Mouse (Mus musculus) embryonic facial prominence, embryonic 10.5 days (tissue): ENCODE results near the gene Naxd. TPM values are rescaled to one million over a fixed set of nuclear protein-coding genes. Genes with fewer than 3 reads are reported as not detected.
"Not testable (repeated sequence)": the region's sequence is repeated elsewhere in the genome, so short reads cannot be mapped to it uniquely, and the experiment has no call there.

Source experiments
- DNase-seq: peaks from one replicate; pipeline ENCODE4 v3.0.0-alpha.2; 2017; ENCODE audit warnings: low spot score
- H3K27ac ChIP-seq: fragments of 300-500 bp; sonication (generic); replicated peaks from 2 replicates; pipeline ENCODE4 v1.5.1; 2016; ENCODE audit warnings: mild to moderate bottlenecking
- H3K27me3 ChIP-seq: fragments of 300-500 bp; sonication (generic); replicated peaks from 2 replicates; pipeline ENCODE4 v1.6.1; 2016; ENCODE audit warnings: low read depth, mild to moderate bottlenecking; ENCODE audit not compliant: poor library complexity, severe bottlenecking
- H3K36me3 ChIP-seq: fragments of 300-500 bp; sonication (generic); replicated peaks from 2 replicates; pipeline ENCODE4 v1.6.1; 2016; ENCODE audit warnings: mild to moderate bottlenecking, moderate library complexity
- H3K4me1 ChIP-seq: fragments of 300-500 bp; sonication (generic); 2 replicates; pipeline ENCODE4 v1.6.1; 2016
- H3K4me3 ChIP-seq: fragments of 300-500 bp; sonication (generic); 2 replicates; pipeline ENCODE4 v1.5.1; 2016; ENCODE audit warnings: mild to moderate bottlenecking, moderate library complexity
- H3K9me3 ChIP-seq: fragments of 300-500 bp; sonication (generic); 2 replicates; pipeline ENCODE4 v1.6.1; 2016; ENCODE audit warnings: mild to moderate bottlenecking
- WGBS: fragments of 180-500 bp; shearing (Covaris S2); methylation state at CpG from one replicate; pipeline ENCODE4 v1.1.7; 2016; 5-methylcytosine and 5-hydroxymethylcytosine counted together
- polyA plus RNA-seq: library from polyadenylated mRNA; unstranded; fragments of >200 nt; fragmentation: Nextera tagmentation; extraction: Ambion mirVana; gene quantifications from 2 replicates; pipeline ENCODE4 v1.2.1, GENCODE M21; 2016

Naxd gene
- polyA plus RNA-seq, 1 experiment from 2014 or later = 114 TPM

DNA sequence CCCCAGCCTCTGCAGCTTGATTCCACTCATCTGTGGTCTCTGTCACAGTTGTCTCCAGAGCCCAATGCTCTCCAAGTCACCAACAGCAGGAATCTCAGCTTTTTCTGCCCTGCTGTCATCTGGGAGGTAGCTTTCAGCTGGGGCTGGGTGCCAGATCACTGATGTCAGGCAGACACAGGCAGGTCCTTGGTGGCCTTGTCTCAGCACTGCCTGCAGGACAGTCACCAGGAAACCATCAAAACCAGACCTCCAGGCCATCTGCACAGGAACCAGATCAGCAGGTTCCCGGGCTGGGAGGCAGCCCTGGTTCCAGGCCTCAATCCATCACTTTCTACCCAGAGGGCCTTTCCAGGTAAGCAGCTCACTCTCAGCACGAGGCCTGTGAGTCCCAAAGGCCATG is 35.5 kb upstream of the Naxd start:
- Histone ChIP-seq H3K36me3 (no peaks in the 10 kb centered on the region), H3K9me3 (no peaks in the 10 kb centered on the region), H3K4me1 (peaks cover 36% of the 10 kb centered on the region), H3K27ac (no peak overlapping the region), H3K4me3 (no peak overlapping the region), H3K27me3 (no peaks in the 10 kb centered on the region)
- DNase-seq = no peak
- WGBS = 62% methylated on average over 2 of the region's 2 CpGs

DNA sequence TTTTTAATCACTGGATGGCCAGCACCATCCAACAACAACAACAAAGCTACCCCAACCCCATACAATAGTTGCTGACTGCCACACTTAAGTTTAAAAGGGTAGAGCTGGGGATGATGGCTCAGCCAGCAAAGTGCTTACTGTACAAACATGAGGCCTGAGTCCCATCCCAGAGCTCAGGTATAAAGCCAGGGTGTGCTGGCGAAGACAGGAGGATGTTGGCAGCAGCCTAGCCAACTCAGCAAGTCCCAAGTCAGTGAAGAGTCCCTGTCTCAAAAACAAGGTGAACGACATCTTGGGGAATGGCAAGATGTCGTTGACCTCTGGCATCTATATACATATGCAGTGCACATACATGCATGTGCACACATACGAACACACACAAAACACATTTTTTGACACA is 34.7 kb upstream of the Naxd start:
- H3K4me3 ChIP-seq = no peak overlapping the region
- 88% methylated on average over 4 of the region's 4 CpGs for WGBS
- no peak overlapping the region for H3K27ac ChIP-seq
- DNase-seq = no peak
- H3K27me3 ChIP-seq = no peaks in the 10 kb centered on the region
- peaks cover 29% of the 10 kb centered on the region for H3K4me1 ChIP-seq
- H3K9me3 ChIP-seq = no peaks in the 10 kb centered on the region
- no peaks in the 10 kb centered on the region for H3K36me3 ChIP-seq

DNA sequence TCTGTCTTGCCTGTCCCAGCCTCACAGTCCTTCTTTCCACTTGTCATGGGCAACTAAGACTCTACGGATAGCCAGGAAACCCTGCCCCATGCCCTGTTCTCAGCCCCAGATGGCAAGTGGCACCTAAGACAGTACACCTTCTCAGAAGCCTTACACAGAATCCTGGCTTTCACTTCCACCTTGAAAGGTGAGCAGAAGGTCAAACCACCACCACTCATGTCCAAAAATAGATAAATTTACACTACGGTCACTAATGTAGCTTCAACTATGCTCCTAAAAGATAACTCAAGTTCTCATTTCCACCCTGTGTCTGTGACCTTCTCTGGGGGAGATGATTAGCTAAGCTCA is 33.8 kb upstream of the Naxd start:
- H3K27ac ChIP-seq = no peak overlapping the region
- no peak overlapping the region for H3K4me3 ChIP-seq
- H3K9me3 ChIP-seq = no peaks in the 10 kb centered on the region
- WGBS = 92% methylated on average over 2 of the region's 2 CpGs
- peaks cover 20% of the 10 kb centered on the region for H3K4me1 ChIP-seq
- H3K36me3 ChIP-seq = no peaks in the 10 kb centered on the region
- no peak for DNase-seq
- H3K27me3 ChIP-seq = no peaks in the 10 kb centered on the region

DNA sequence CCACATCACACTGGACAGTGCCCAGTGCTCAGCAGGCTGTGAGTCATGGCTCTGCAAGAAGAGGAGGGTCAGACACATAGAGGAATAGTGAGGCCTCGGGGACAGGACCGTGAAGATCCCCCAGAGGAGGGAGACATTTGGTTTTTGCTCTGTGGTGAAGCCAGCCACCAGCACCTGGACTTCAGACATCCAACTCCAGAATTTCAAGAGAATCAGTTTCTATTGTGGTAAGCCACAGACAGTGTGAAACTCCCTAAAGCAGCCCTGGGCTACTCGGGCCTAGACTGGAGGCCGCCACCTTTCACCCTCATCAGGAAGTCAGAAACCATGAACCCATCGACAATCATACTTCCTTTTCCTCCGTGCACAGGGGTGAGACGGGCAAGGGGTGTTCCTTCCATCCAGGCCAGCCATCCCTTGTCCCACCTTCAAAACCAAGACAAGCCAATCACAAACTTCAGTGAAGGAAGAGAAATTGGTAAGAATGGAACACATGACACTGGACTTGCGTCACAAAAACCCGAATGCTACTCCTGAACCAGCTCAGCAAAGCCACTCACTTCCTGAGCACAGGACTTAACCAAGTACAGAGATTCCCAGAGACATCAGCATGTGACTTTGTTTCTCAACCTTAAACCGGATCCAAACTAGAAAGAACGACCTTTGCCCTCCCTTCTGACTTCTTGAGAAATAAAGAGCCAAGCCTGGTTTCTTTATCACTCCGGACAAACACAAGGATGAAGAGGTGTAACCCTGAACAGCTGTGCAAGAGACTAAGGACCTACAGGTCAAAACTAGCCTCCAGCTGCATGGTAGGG is 33.2 kb upstream of the Naxd start:
- WGBS = 72% methylated on average over 12 of the region's 12 CpGs
- no peak overlapping the region for H3K4me3 ChIP-seq
- peaks cover 19% of the 10 kb centered on the region for H3K4me1 ChIP-seq
- DNase-seq = no peak
- no peaks in the 10 kb centered on the region for H3K27me3 ChIP-seq
- H3K9me3 ChIP-seq = no peaks in the 10 kb centered on the region
- no peak overlapping the region for H3K27ac ChIP-seq
- H3K36me3 ChIP-seq = no peaks in the 10 kb centered on the region

DNA sequence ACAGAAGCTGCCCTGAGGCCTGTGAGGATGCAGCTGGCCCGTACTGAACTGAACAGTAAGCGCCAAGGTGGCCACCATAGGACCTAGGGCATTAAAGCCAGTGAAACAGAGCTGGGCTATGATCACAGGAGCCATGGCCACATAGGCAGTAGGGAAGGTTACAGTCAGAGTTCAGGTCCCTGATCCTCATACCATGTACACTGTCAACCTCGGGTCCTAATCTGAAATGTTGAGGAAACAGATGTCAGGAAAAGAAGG is 32.7 kb upstream of the Naxd start:
- WGBS = 67% methylated on average over 3 of the region's 3 CpGs
- no peak overlapping the region for H3K4me3 ChIP-seq
- no peaks in the 10 kb centered on the region for H3K27me3 ChIP-seq
- H3K4me1 ChIP-seq = peaks cover 16% of the 10 kb centered on the region
- H3K27ac ChIP-seq = no peak overlapping the region
- H3K9me3 ChIP-seq = no peaks in the 10 kb centered on the region
- no peaks in the 10 kb centered on the region for H3K36me3 ChIP-seq
- DNase-seq = no peak

DNA sequence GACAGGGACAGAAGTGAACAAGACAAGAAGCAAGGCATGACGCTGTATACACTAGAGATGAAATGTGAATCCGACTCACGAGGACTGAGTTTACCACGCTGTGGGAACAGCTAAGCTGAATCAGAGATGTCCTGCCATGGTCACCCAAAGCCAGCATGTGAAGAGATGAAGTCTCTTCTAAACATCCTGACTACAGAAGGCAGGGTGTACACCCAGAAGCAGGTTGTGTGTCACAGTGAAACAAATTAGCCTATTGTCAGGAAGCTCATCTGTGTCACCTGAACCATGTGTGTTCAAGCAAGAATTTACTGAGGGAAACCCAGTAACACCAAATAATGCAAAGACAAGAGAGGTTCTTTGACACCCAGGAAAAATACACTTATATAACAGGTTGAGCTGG is 31.7 kb upstream of the Naxd start:
- no peak for DNase-seq

DNA sequence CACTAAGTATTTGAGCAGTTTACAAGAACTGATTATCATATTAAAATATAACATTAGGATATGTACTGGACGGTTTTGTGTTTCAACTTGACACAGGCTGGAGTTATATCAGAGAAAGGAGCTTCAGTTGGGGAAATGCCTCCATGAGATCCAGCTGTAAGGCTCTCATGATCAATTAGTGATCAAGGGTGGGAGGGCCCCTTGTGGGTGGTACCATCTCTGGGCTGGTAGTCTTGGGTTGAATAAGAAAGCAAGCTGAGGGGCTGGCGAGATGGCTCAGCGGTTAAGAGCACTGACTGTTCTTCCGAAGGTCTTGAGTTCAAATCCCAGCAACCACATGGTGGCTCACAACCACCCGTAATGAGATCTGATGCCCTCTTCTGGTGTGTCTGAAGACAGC is 30.8 kb upstream of the Naxd start:
- H3K27me3 ChIP-seq = peaks cover 10% of the 10 kb centered on the region
- WGBS = 83% methylated on average over 5 of the region's 5 CpGs
- H3K36me3 ChIP-seq, H3K27ac ChIP-seq, H3K9me3 ChIP-seq, H3K4me3 ChIP-seq, H3K4me1 ChIP-seq, DNase-seq: not testable (repeated sequence)

More for the DNA sequence above, 31.7 kb upstream of the Naxd start:
- Histone ChIP-seq H3K36me3 (no peaks in the 10 kb centered on the region), H3K27ac (no peak overlapping the region), H3K9me3 (no peaks in the 10 kb centered on the region), H3K4me3 (no peak overlapping the region), H3K4me1 (peaks cover 12% of the 10 kb centered on the region; the same call in 1 of the 2 replicates), H3K27me3 (0 out of 2 replicates have a peak, but pooled peaks cover 3% of the 10 kb centered on the region)
- WGBS = 93% methylated on average over 4 of the region's 4 CpGs

DNA sequence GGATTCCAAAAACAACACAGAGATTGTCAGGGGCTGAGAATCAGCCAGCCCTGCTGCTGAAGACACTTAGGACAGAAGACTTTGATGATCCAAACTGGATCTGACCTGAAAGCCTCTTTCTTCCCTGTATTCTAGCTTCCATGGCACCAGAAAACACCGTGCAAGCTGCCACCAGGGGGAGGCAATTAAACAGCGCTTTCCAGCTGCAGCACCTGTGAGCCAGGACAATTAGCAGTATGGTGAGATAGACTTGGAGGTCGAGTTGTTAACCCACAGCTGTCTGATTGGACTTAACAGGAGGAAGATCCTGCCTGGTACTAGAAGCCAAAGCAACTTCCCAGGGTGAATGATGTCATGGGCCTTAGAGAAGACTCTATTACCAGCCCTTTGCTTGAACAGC is 28.2 kb upstream of the Naxd start:
- H3K27me3 ChIP-seq = peaks cover 32% of the 10 kb centered on the region
- WGBS = 4% methylated on average over 3 of the region's 3 CpGs
- no peak overlapping the region for H3K27ac ChIP-seq
- peak; percentile 48 for DNase-seq
- H3K4me3 ChIP-seq = no peak overlapping the region
- H3K9me3 ChIP-seq = no peaks in the 10 kb centered on the region
- H3K36me3 ChIP-seq = no peaks in the 10 kb centered on the region
- H3K4me1 ChIP-seq = peaks cover 27% of the 10 kb centered on the region

DNA sequence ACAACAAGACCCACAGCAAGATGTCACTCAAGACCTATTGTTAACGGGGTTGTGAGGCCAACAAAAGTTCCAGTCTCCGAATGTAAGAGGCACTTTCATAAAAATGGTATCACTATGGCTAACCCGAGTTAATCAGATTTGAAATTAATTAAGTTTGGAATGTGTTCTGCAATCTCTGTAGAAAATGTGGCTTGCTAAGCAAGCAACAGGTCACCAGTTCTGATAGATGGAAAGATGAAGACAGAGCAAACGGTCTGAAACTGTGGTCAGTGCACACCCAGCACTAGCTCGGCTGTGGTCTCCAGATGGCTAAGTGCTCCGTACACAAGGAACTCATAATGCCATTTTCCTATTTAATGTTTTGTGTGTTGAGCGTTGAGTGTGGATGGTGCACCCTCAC is 26.6 kb upstream of the Naxd start:
- peaks cover 48% of the 10 kb centered on the region for H3K27me3 ChIP-seq
- no peaks in the 10 kb centered on the region for H3K9me3 ChIP-seq
- no peak for DNase-seq
- H3K27ac ChIP-seq = no peak overlapping the region
- H3K4me1 ChIP-seq = peaks cover 36% of the 10 kb centered on the region
- H3K36me3 ChIP-seq = no peaks in the 10 kb centered on the region
- no peak overlapping the region for H3K4me3 ChIP-seq
- 75% methylated on average over 7 of the region's 7 CpGs for WGBS

DNA sequence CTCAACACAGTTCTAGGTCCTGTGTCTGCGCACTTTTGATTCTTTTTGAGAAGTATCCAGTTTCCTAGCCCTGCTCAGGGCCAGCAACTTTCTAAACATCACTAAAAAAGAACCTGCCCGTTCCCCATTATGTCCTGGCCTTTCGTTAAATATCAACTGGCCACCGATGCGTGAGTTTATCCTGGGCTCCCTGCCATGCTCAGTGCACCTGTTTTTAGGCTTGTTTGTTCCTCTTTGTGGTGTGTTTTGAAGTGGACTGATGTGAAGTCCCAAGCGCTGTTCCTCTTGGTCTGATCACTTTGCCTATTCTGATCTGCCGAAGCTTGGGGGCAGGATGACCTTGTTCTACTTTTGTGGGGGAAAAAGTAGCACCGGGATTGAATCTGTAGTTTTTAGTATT is 26.0 kb upstream of the Naxd start:
- Histone ChIP-seq H3K9me3 (no peaks in the 10 kb centered on the region), H3K27me3 (peaks cover 54% of the 10 kb centered on the region)

DNA sequence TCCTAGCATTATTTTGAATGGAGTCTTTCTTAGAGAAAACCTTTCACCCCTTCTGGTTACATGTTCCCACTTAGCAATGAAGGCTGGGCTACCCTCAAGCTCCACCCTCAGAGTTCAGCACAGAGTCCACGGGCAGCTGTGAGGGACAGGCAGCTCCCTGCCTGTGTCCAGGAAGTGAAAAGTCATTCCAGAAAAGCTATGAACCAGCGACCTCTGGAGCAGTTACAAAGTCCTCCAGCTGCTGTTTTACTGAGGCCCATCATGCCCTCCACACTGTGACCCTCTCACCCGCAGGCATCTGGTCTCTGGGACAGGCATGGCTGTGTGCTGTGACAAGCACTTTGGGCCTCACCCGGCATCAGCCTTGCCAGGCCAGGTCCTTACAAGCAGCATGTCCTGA is 24.2 kb upstream of the Naxd start:
- WGBS = 32% methylated on average over 4 of the region's 4 CpGs
- no peak for DNase-seq
- no peak overlapping the region for H3K4me3 ChIP-seq
- no peaks in the 10 kb centered on the region for H3K36me3 ChIP-seq
- H3K9me3 ChIP-seq = no peaks in the 10 kb centered on the region
- H3K4me1 ChIP-seq = peaks cover 57% of the 10 kb centered on the region
- H3K27ac ChIP-seq = no peak overlapping the region
- H3K27me3 ChIP-seq = peaks cover 72% of the 10 kb centered on the region

More for the DNA sequence above, 26.0 kb upstream of the Naxd start:
- Histone ChIP-seq H3K27ac (no peak overlapping the region), H3K4me3 (no peak overlapping the region), H3K4me1 (peaks cover 39% of the 10 kb centered on the region), H3K36me3 (no peaks in the 10 kb centered on the region)
- 45% methylated on average over 8 of the region's 8 CpGs for WGBS
- DNase-seq = no peak

DNA sequence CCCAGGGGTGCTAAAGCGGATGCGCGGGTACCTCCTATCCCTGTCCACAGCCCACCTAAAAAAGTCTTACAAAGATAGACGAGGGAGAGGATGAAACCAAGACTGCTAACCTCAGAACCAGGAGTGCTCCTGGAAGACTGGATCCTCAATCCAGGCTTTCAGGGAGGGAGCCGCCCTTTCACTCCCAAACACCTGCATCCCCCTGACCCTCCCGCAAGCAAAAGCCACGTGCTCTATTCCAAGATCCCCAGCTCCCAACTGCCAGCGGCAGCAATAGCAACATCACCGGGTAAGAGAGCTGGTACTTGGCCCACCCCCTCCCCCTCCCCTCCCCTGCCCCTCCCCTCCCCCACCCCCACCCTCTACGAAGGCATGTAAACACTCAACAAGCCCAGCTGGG is 21.9 kb upstream of the Naxd start:
- no peak overlapping the region for H3K4me3 ChIP-seq
- 3% methylated on average over 10 of the region's 10 CpGs for WGBS
- H3K4me1 ChIP-seq = peaks cover 67% of the 10 kb centered on the region
- no peak overlapping the region for H3K27ac ChIP-seq
- no peaks in the 10 kb centered on the region for H3K9me3 ChIP-seq
- peaks cover 95% of the 10 kb centered on the region for H3K27me3 ChIP-seq
- no peaks in the 10 kb centered on the region for H3K36me3 ChIP-seq
- no peak for DNase-seq

DNA sequence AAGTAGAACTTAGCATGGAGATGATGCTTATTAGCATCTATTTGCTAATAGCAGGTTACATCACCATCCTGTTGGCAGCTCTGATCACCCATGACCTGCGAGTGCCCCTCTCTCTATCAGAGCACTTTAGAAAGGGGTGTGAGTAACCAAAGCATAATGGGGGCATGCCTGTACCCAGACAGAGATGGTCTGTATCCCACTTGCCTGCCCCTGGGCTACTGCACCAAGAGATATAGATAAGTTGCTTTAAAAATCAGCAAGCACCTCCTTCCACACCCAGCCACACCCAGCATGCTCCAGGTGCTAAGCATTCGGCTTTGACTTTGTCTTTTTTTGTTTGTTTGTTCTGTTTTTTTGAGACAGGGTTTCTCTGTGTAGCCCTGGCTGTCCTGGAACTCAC is 21.4 kb upstream of the Naxd start:
- WGBS = 18% methylated on average over 2 of the region's 2 CpGs
- no peak overlapping the region for H3K4me3 ChIP-seq

More for the DNA sequence above, 21.4 kb upstream of the Naxd start:
- Histone ChIP-seq H3K27ac (no peak overlapping the region), H3K27me3 (peaks cover 96% of the 10 kb centered on the region), H3K4me1 (peaks cover 72% of the 10 kb centered on the region), H3K9me3 (no peaks in the 10 kb centered on the region), H3K36me3 (no peaks in the 10 kb centered on the region)
- DNase-seq = no peak
